Mouse (Mus musculus) retina, postnatal 7 days (tissue): ENCODE results near the gene Rab38.

Experiments
- DNase-seq: peaks from one replicate; pipeline ENCODE4 v3.0.0-alpha.2; 2012; ENCODE audit warnings: low read depth, low spot score

Gene Rab38

DNA sequence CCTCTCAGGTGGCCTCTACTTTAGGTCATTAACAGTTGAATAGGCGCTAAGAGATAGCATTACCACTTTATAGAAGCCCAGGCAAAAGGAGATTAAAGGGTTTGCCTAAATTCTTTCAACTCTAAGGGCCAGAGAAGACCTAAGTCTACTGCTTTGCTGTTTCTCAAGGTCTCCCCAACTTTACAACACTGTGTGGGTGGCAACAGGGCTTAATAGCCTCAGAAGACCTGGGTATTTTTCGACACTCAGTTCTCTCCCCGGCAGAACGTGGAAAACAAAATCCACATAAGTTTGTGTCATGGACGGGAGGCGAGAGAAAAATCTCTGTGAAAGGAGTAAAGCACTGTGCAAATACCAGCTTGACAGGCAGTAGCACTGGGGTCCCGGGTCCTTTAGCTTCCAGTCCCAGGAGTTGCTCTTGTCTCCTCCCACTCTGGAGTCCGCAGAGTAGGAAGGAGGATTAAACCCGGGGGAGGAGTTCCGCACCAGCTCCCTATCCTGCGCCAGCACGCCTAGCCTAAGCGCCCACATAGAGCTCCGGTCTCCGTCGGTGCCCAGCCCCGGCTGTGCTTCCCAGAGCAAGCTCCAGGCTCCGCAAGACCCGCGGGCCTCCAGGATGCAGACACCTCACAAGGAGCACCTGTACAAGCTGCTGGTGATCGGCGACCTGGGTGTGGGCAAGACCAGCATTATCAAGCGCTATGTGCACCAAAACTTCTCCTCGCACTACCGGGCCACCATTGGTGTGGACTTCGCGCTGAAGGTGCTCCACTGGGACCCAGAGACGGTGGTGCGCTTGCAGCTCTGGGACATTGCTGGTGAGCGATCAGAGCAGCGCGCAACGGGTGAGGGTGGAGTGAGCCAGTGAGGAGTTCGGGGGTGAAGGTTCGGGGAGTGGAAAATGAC is at the start of gene Rab38:
TSS of gene Rab38 (plus strand) at position 488 of the 906 bp plus-strand sequence.
- DNase-seq, result peak; percentile 16

DNA sequence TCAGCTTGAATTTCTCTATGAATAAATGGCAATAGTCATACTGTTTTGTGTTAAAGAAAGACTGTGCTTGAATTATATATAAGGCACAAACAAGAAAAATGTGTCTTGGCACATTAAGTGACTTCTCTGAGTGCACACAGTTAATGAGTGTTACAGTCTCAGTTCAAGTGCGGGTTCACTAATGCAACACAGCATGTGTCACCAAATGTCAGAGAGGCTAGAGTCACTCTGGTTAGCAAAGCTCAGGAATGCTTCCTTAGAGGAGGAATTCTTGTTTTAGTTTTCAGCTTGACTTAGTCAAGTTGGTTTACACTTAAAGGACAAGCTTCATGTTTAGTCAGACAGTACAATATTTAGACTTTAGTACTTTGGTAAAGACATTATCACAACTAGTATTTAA is 35.5 kb upstream of the Rab38 start:
- DNase-seq, result no peak

DNA sequence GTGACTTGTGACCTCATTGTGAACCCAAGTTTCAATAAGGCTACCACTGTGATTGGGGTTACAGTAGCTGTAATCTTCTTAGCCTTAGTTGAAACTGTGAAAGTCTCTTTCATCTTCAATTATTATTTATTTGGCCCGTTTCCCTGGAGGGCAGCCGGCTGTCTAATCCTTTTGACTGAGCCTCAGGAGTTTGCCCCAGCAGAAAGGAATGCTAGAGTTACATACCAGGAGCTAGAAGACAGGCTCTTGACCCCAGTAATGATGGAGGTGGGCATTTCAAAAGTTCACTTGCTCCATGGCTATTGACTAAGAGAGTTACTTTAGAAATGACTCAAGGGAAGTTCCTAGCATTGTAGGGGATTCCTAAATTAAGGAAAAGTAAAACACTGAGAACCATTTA is 34.3 kb upstream of the Rab38 start:
- no peak for DNase-seq

DNA sequence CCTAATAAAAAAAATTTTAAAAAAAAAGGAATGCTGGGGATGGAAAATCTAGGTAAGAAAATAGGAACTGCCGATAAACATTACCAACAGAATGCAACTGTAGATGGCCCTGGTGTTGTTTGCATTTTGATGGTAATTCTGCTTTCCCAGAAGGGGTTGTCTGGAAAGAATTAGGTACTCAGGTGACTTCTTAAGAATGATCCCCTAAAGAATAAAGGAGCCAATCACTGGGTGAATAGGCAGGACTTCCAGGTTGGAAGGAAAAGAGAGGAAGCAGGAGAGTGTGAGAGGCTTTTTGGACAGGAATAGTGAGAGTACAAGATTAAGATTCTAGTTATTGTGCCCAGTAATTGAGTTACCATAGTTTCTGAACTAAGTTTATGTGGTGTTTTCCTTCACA is 24.8 kb upstream of the Rab38 start:
- DNase-seq, result no peak

DNA sequence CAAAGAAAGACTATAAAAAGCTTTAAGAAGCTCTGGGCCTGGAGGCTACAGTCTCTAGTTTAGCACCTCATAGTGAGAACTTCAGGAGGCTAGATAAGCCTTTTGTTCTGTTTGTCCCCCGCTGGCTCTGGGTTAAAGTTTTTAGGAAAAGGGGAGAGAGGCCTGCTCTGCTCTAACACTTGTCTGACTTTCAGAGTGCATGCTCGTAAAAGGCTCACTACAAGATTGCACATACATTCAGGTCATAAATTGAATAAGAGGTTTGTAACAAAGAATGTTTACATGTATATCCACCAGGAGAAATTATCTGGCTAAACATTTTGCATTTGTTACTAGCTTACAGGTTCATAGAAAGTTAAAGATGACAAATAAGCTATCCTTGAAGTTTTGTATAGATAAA is 23.6 kb upstream of the Rab38 start:
- DNase-seq, result no peak

DNA sequence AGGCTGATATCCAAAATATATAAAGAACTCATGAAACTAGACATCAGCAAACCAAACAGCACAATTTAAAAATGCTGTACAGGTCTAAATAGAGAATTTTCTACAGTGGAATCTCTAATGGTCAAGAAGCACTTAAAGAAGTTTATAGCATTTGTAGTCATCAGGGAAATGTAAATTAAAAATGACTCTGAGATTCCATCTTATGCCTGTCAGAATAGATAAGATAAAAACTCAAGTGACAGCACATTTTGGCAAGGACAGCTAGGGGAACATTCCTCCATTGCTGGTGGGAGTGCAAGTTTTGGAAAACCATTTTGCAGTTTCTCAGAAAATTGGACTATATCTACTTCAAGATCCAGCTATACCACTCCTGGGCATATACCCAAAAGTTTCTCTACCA is 8.3 kb upstream of the Rab38 start:
- DNase-seq, result no peak

DNA sequence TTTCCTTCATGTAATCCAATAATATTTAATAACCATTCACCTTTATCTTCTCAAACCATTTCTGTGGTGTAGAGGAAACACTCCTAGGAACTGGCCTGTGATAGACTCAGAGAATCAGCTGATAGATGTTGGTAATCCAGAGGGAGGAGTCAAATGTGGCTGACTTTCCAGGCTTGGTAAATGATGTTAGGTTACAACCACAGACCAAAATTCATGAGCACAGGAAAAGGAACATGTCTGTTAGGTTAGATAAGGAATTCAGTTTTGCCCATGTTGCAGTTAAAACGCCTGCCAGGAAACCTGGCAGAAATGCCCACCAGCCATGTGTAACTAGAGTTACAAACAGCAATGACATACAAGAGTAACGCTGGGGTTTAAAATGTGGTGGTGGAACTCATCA is 6.2 kb upstream of the Rab38 start:
- no peak for DNase-seq

DNA sequence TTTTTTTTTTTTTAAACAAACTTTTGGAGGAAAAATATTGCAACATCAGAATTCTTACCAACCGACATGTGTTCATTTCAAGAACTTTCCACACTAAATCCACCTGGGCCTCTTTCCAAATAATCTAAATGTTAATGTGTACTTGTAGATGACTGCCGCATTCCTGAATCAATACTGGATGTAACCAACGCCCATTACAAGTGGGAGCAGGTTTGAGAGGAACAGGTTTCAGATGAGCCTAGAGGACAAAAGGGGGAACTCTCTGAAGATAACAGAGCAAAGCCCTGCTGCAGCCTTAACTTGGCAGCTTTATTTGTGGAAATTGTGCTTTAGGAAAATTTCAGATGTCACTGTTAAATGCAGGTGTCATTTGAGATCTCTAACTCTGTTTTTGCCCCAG is 4.3 kb upstream of the Rab38 start:
- DNase-seq, result no peak

DNA sequence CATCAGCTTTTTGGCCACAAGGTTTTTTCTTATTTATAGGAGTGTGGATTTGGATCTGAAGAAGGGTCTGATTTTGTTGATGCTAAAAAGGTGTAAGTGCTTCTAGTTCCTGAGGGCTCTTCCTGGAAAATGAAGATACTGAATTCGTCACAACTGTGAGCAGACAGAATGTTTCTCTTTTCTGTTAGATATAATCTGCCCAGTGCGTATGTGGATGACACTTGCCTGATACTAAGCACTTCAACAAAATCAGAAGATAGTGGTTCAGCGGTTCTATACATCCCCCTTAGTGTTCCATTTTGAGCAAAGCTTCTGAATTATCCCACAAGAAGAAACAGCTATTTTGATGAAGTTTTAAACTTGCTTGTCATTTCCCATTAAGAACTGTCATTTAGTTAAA is 2.6 kb upstream of the Rab38 start:
- no peak for DNase-seq

DNA sequence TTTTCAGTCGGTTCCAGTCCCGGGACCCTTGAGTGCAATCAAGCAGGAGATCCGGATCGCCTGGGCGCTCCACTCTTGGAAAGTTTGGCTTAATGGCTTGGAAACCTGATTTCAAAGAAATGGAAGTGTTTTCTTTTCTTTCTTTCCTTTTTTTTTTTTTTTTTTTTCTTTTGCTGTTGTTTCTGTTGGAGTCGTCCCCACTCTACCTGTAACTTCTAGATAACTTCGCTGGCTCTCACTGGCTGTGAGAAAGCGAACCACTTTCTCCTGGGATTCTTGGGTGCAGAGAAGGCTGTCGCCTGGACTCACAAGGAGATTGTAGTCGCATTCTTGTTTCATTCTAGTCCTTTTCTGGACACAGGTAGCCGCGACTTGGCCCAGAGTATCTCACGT is 615 bp downstream of the Rab38 start:
- DNase-seq, result no peak

DNA sequence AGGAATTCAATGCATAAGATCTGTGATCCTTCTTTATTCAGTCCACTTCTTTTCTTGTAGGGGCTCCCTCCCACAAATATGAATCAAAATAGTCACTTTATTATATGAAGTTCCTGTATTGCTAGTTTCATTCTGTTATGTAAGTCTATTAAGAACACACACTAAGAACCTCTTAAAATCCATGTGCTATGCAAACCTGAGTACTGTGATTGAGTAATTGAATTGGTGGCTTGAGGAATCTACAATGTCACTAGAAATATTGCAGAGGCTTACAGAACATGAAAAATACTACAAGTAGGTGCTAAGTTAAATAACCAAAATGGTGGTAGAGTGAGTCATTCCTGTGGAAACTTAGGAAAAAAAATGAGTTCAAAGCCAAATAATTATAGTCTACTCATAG is 10.2 kb downstream of the Rab38 start:
- no peak for DNase-seq

DNA sequence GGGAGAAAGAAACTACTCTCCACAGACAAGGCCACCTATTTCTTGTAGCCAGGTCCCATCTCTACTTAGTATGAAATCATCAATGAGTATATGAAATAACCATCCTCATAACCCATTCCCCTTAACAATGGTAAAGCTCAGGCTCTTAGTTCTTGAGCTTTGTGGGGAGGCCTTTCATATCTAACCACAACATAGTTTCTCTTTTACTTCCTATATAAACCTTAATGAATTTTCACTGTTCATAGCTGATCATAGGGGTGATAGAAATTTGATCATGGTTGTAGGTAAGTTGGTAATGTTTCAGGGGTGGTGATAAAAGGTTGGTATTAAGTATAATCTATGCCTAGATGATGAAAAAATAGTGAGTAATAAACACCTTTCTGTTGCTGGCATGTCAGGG is 12.6 kb downstream of the Rab38 start:
- no peak for DNase-seq

DNA sequence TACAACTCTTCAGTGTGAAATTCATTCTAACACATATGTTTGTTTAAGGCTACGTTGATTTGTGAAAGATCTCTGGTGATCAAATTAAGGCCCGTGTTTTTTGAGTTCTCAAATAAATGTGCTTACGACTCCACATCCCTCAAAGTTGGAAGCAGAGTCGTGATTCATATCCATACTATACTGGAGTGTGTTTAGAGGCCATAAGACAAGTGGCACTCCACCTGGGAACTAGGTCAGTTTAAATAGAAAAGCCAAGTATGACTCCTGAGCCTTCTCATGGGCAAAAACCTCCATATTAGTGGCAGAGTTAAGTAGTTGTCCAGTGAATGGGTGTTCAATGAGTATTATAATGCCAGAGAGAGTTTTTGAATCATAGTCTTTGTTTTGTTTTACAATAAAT is 13.4 kb downstream of the Rab38 start:
- DNase-seq, result no peak

DNA sequence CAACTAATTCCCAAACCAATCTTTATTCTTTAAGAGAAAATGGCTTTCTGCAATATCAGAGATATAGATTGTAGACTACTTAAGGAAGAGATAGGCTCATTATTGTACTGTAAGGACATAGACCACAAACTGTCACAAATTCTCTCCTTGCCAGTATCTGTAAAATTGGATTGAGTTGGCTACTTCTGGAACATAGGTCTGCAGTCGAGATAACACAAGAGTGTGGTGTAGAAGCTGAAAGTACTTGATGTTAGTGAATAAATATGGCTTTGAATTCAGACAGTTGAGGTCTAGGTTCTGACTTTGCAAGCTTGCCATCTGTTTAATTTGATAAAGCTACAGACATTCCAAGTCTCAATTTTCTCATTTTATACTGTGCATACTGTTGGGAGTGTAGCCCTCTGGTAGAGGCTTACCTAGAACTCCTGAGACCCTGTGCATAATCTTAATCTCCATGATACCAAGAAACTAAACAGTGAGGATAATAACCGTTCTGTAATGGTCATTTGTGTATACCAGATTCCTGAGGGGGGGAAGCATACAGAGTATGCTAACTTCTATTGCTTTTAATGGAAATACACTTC is 15.3 kb downstream of the Rab38 start:
- DNase-seq, result no peak

DNA sequence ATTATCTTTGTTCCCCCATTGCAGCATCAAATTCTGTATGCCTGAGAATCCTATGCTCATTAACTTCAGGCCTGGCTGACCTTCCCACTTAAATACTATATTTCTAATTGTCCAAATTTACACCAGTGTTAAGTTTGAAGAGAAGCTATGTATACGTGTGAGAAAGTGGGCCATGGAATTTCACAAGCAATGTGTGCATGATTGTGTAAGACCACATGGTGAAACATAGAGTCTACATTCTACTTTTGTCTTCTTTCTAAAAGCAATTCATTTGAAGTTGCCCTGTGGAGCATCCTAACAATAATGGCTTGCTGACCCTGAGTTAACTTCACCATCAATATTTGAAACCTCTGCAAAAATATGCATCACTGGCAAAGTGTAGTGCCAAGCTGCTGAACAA is 23.2 kb downstream of the Rab38 start:
- DNase-seq, result no peak

DNA sequence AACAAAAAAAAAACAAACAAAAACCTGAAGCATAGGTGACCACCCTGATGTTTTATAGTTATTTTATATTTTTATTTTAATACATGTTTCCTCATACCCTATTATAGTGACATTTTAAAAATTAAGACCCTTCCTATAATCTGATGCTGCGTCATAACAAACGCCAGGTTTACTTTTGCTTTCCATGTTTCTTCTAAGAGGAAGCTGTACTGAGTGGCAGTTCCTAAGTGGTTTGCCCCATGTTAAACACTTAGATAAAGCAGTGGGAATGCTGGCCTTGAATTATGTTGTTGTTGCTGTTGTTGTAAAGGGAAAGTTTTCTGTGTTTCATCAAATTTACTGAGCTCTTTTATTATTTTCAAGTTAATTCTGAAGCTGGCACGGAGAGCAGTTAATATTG is 27.8 kb downstream of the Rab38 start:
- DNase-seq, result no peak

DNA sequence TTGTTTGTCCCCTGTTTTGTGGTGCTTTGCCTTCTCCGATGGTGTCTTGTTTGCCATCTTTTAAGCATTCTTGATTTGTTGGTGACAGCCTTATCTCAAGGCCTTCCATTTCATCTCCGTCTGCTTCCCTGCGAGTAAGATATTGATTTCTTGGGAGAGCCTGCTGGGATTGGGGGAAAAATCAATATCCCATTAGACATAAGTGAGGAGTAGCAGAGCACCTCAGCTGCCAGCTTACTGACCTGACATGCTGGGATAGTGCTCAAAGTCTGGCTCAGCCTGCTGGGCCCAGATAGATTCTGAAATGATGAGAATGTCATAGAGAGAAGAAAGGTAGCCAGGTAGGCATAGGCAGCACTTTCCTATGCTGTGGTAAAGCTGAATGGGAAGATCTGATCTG is 37.7 kb downstream of the Rab38 start:
- DNase-seq, result no peak

DNA sequence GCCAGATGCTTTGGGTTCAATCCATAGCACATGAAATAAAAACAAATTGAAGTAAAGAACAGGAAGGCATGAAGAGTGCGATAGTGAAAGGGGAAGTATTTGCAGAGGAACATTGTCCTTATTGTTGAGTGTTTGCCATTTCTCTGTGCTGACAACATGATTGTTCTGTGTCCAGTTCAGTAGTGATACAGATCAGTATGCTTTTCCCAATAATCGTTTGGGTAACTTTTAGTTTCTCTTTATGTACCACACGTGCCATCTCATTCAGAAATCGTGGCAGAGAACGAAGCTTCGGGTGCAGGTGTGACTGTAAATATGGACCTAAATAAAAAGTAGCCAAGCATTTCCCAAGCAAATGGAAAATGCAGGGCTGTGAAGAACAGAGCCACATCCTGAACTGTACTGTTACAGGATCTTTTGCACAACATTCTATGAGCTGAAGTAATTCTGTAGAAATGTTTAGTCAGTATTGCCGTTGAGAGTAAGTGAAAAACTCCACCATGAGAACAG is 52.1 kb downstream of the Rab38 start:
- no peak for DNase-seq

DNA sequence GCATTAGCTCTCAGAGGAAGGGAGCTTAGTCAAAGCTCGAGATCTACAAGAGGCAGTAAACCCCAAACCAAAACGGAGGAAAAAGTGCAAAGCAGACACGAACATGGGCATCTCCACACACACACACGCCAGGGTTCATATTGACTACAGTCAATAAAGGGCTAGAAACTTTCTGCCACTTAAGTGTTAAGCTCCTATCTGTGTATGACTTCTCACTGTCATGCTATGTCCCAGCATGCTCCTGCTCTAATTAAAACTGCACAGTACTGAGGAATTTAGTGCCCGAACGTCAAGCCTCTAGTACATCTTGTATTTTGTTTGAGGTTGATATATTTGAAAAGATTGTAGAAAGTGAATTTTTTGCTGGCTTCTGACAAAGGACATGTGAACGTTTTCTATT is 52.6 kb downstream of the Rab38 start:
- no peak for DNase-seq

DNA sequence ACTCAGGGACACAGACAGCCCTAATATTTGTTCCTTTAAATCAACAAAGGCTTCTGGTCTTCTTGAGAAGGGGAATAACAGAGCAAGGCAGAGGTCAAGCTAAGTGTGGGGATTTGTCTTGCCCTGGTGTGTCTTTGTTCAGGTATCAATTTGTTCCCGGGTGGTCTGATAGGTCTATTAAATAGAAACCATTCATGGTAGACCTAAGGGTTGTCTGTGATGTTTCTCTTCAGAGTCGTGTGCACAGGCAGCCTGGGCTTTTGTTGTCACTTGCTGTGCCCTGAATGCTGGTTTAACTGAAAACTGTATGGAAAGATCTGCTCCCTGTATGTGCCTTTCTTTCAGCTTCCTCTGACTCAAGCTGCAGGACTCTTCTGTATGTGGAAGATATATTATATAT is 60.9 kb downstream of the Rab38 start:
- DNase-seq, result no peak

DNA sequence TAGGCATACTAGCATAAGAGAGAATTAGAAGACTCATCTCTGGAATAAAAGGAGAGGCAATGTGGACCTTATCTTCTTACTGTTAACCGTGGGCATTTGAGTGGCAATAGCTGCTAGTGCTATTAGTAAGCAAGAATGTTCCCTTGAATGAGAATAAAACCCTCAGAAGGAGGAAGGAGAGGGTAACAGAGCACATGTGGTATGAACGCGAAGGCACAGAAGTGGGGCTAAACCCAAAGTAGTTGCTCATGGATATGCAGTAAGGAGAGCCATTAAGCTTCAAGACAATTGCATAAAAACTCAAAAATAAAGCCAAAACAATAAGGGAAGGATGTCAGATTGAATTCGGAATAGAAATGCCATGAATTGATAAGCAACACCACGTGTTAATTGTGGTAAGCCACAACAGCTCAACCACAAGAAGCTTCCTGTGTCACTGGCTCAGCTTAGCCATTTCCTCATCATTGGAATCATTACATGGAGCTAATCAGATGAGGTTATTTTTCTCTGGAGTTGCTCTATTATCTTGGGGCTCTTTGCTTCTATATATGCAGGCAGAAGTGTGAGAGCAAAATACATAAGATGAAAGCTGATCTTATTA is 72.2 kb downstream of the Rab38 start:
- DNase-seq, result no peak

DNA sequence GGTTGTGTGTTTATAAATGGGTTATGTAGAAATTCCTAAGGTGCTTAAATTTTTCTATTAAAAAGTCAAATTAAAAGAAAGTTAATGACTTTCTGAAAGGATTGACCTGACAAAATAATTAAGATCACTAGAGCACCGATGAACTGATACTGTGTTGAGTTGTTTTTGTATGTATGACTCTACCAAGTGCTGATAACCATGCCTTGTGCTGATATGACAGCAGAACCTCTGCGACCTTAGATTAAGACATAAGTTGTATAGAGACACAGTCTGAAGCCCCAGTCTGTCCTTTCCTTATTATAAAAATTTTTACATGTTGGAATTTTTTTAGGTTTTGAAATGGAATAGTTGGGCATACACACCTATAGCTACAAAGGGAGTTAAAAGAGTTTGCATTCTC is 79.7 kb downstream of the Rab38 start:
- no peak for DNase-seq

DNA sequence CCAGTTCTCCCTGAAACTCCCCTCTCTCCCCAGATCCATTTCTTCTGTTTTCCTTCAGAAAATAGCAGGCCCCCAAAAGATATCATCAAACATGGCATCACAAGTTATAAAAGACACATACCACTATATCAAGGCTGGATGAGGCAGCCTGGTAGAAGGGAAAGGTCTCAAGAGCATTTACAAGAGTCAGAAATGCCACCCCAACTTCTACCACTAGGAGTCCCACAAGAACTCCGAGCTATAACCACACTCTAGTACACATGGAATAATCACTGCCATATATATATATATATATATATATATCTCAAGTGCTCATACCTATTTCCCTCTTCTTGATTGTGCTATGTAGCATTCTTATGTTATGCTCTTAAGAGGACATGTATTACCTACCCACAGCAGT is 92.4 kb downstream of the Rab38 start:
- no peak for DNase-seq
